Mouse (Mus musculus) liver, embryonic 16.5 days (tissue): ENCODE measurements around the gene Spib. TPM values are rescaled to one million over a fixed set of nuclear protein-coding genes. Genes with fewer than 3 reads are reported as not detected.

Experiments used
- ATAC-seq: fragments of 200-750 bp; cut with Nextera tagmentation; 2 replicates; pipeline ENCODE4 v1.8.0; 2017; ENCODE audit warnings: low read depth, mild to moderate bottlenecking, moderate number of reproducible peaks, moderate library complexity
- H3K27ac ChIP-seq: fragments of 300-500 bp; sonication (generic); 2 replicates; pipeline ENCODE4 v1.5.1; 2014; ENCODE audit warnings: mild to moderate bottlenecking, low read length
- H3K27me3 ChIP-seq: fragments of 300-500 bp; sonication (generic); 2 replicates; pipeline ENCODE4 v1.6.1; 2014; ENCODE audit warnings: low read depth, low read length, mixed read lengths; ENCODE audit not compliant: control insufficient read depth, insufficient read depth
- H3K36me3 ChIP-seq: fragments of 300-500 bp; sonication (generic); 2 replicates; pipeline ENCODE4 v1.6.1; 2014; ENCODE audit warnings: mild to moderate bottlenecking; ENCODE audit not compliant: control insufficient read depth, insufficient read depth
- H3K4me1 ChIP-seq: fragments of 300-500 bp; sonication (generic); 2 replicates; pipeline ENCODE4 v1.6.1; 2014; ENCODE audit warnings: low read depth, low read length, mixed read lengths; ENCODE audit not compliant: control insufficient read depth
- H3K4me2 ChIP-seq: fragments of 300-500 bp; sonication (generic); 2 replicates; pipeline ENCODE4 v1.6.1; 2014; ENCODE audit warnings: low read depth, low read length, mixed read lengths
- H3K4me3 ChIP-seq: fragments of 300-500 bp; sonication (generic); 2 replicates; pipeline ENCODE4 v1.5.1; 2014; ENCODE audit warnings: low read depth, mild to moderate bottlenecking, low read length
- H3K9ac ChIP-seq: fragments of 300-500 bp; sonication (generic); 2 replicates; pipeline ENCODE4 v1.6.1; 2014; ENCODE audit warnings: low read depth, low read length
- H3K9me3 ChIP-seq: fragments of 300-500 bp; sonication (generic); replicated peaks from 2 replicates; pipeline ENCODE4 v1.6.1; 2016; ENCODE audit warnings: low read length; ENCODE audit not compliant: control insufficient read depth
- WGBS: fragments of 180-500 bp; shearing (Covaris S2); extraction: QIAGEN DNeasy Blood & Tissue Kit; methylation state at CpG from one replicate; pipeline ENCODE4 v1.1.7; 2014; ENCODE audit not compliant: insufficient replicate concordance; 5-methylcytosine and 5-hydroxymethylcytosine counted together
- polyA plus RNA-seq: library from polyadenylated mRNA; unstranded; fragments of >200 nt; fragmentation: Nextera tagmentation; extraction: Ambion mirVana; gene quantifications from 2 replicates; pipeline ENCODE4 v1.2.1, GENCODE M21; 2015

Gene Spib
- polyA plus RNA-seq, 1 experiment from 2014 or later = 2.0 TPM

GRCm38 (mm10) chr7:44496771-44497109, 35.1 kb downstream of the Spib start:
- peak overlapping the region; percentile 80 for H3K4me3 ChIP-seq
- no peaks in the 10 kb centered on the region for H3K9me3 ChIP-seq
- 1% methylated on average over 26 of the region's 26 CpGs for WGBS
- H3K27ac ChIP-seq = peak overlapping the region; percentile 96
- peak overlapping the region; percentile 65 for H3K9ac ChIP-seq
- peaks cover 27% of the 10 kb centered on the region for H3K4me1 ChIP-seq
- H3K4me2 ChIP-seq = peak overlapping the region; percentile 82
- H3K27me3 ChIP-seq = peaks cover 2% of the 10 kb centered on the region
- peak; percentile 47 for ATAC-seq
- H3K36me3 ChIP-seq = peaks cover 9% of the 10 kb centered on the region

- WGBS = under 1% methylated on average over 58 of the region's 58 CpGs
- Histone ChIP-seq H3K4me1 (peaks cover 27% of the 10 kb centered on the region), H3K27me3 (peaks cover 2% of the 10 kb centered on the region), H3K36me3 (peaks cover 11% of the 10 kb centered on the region), H3K4me3 (peak within 1 kb of the TSS; percentile 80), H3K27ac (peak within 1 kb of the TSS; percentile 96), H3K9me3 (no peaks in the 10 kb centered on the region), H3K4me2 (peak within 1 kb of the TSS; percentile 82), H3K9ac (peak within 1 kb of the TSS; percentile 94)
- peak; percentile 94 for ATAC-seq
Measured at GRCm38 (mm10) chr7:44495992-44496770, 35.7 kb downstream of the Spib start, which contains the start of the genes Emc10 and Fam71e1. Gene Emc10, minus strand, starts transcription at chr7:44496529. Gene Fam71e1, plus strand, starts transcription at chr7:44496581.

GRCm38 (mm10) chr7:44495086-44495485, 36.8 kb downstream of the Spib start:
- Histone ChIP-seq H3K27ac (no peak overlapping the region), H3K9ac (peak overlapping the region; percentile 94)

GRCm38 (mm10) chr7:44494681-44495080, 37.2 kb downstream of the Spib start:
- Histone ChIP-seq H3K4me1 (peaks cover 27% of the 10 kb centered on the region), H3K27me3 (no peaks in the 10 kb centered on the region), H3K27ac (no peak overlapping the region), H3K36me3 (peaks cover 23% of the 10 kb centered on the region), H3K9ac (no peak overlapping the region), H3K4me2 (peak overlapping the region; percentile 82; the same call in 1 of the 2 replicates), H3K4me3 (no peak overlapping the region; the same call in 1 of the 2 replicates), H3K9me3 (no peaks in the 10 kb centered on the region)
- no peak for ATAC-seq
- 84% methylated on average over 12 of the region's 12 CpGs for WGBS

More at GRCm38 (mm10) chr7:44495086-44495485, 36.8 kb downstream of the Spib start:
- H3K4me1 ChIP-seq = peaks cover 27% of the 10 kb centered on the region
- H3K27me3 ChIP-seq = no peaks in the 10 kb centered on the region
- no peak for ATAC-seq
- no peaks in the 10 kb centered on the region for H3K9me3 ChIP-seq
- H3K36me3 ChIP-seq = peaks cover 20% of the 10 kb centered on the region
- H3K4me3 ChIP-seq = peak overlapping the region; percentile 80
- 77% methylated on average over 7 of the region's 7 CpGs for WGBS
- H3K4me2 ChIP-seq = peak overlapping the region; percentile 82

GRCm38 (mm10) chr7:44492166-44492826, 39.6 kb downstream of the Spib start:
- peaks cover 21% of the 10 kb centered on the region for H3K4me1 ChIP-seq
- no peak overlapping the region for H3K4me3 ChIP-seq
- H3K27ac ChIP-seq = no peak overlapping the region
- no peak overlapping the region for H3K4me2 ChIP-seq
- peaks cover 23% of the 10 kb centered on the region for H3K36me3 ChIP-seq
- H3K9me3 ChIP-seq = no peaks in the 10 kb centered on the region
- WGBS = 86% methylated on average over 21 of the region's 21 CpGs
- no peak overlapping the region for H3K9ac ChIP-seq
- ATAC-seq = no peak
- no peaks in the 10 kb centered on the region for H3K27me3 ChIP-seq

GRCm38 (mm10) chr7:44491391-44491790, 40.5 kb downstream of the Spib start:
- H3K27me3 ChIP-seq = no peaks in the 10 kb centered on the region

GRCm38 (mm10) chr7:44490281-44490680, 41.6 kb downstream of the Spib start:
- H3K9me3 ChIP-seq = no peaks in the 10 kb centered on the region
- no peak for ATAC-seq
- H3K27me3 ChIP-seq = no peaks in the 10 kb centered on the region
- 84% methylated on average over 4 of the region's 4 CpGs for WGBS
- H3K36me3 ChIP-seq = peaks cover 23% of the 10 kb centered on the region
- H3K9ac ChIP-seq = no peak overlapping the region
- H3K4me3 ChIP-seq = no peak overlapping the region
- H3K4me1 ChIP-seq = peaks cover 8% of the 10 kb centered on the region
- no peak overlapping the region for H3K4me2 ChIP-seq
- no peak overlapping the region for H3K27ac ChIP-seq

More at GRCm38 (mm10) chr7:44491391-44491790, 40.5 kb downstream of the Spib start:
- Histone ChIP-seq H3K4me2 (no peak overlapping the region), H3K36me3 (peaks cover 23% of the 10 kb centered on the region), H3K9me3 (no peaks in the 10 kb centered on the region), H3K27ac (no peak overlapping the region), H3K9ac (no peak overlapping the region), H3K4me1 (peaks cover 14% of the 10 kb centered on the region), H3K4me3 (no peak overlapping the region)
- ATAC-seq = no peak
- WGBS = 91% methylated on average over 5 of the region's 5 CpGs

GRCm38 (mm10) chr7:44488545-44488944, 43.3 kb downstream of the Spib start:
- H3K4me2 ChIP-seq = no peak overlapping the region
- peaks cover 20% of the 10 kb centered on the region for H3K36me3 ChIP-seq
- ATAC-seq = no peak
- H3K9me3 ChIP-seq = no peaks in the 10 kb centered on the region
- 83% methylated on average over 8 of the region's 8 CpGs for WGBS
- H3K9ac ChIP-seq = no peak overlapping the region
- H3K4me1 ChIP-seq = peaks cover 9% of the 10 kb centered on the region; the same call in 1 of the 2 replicates
- no peak overlapping the region for H3K27ac ChIP-seq
- no peak overlapping the region for H3K4me3 ChIP-seq
- no peaks in the 10 kb centered on the region for H3K27me3 ChIP-seq

GRCm38 (mm10) chr7:44487936-44488335, 43.9 kb downstream of the Spib start:
- H3K27me3 ChIP-seq = no peaks in the 10 kb centered on the region
- ATAC-seq = no peak
- no peak overlapping the region for H3K9ac ChIP-seq
- no peak overlapping the region for H3K4me3 ChIP-seq
- H3K4me1 ChIP-seq = peaks cover 13% of the 10 kb centered on the region
- WGBS = 78% methylated on average over 7 of the region's 7 CpGs
- no peak overlapping the region for H3K27ac ChIP-seq
- H3K4me2 ChIP-seq = no peak overlapping the region
- H3K9me3 ChIP-seq = no peaks in the 10 kb centered on the region
- peaks cover 20% of the 10 kb centered on the region for H3K36me3 ChIP-seq
